Mouse (Mus musculus) ES-Bruce4 (cell line): ENCODE data around the gene 1600012H06Rik.

Experiments
- CTCF ChIP-seq: IDR thresholded peaks from one replicate; pipeline ENCODE4 v1.8.1; 2011; ENCODE audit warnings: low read depth, low read length
- EP300 ChIP-seq: IDR thresholded peaks from 2 replicates; pipeline ENCODE4 v1.6.1; 2011; ENCODE audit warnings: low read depth, low read length; ENCODE audit not compliant: insufficient read depth
- POLR2A ChIP-seq: IDR thresholded peaks from one replicate; pipeline ENCODE4 v1.8.1; 2011; ENCODE audit warnings: low read length; ENCODE audit not compliant: insufficient read depth

- no peak for TF ChIP-seq CTCF
- no peak for TF ChIP-seq EP300
- no peak for TF ChIP-seq POLR2A
These were observed 38.8 kb upstream of the 1600012H06Rik start for GRCm38 (mm10) chr17:14904206-14904605.
